Mouse (Mus musculus) heart, embryonic 11.5 days (tissue): ENCODE data around the gene Grin2b. TPM values are rescaled to one million over a fixed set of nuclear protein-coding genes. Genes with fewer than 3 reads are reported as not detected.

ENCODE experiments used
- ATAC-seq: fragments of 200-750 bp; cut with Nextera tagmentation; replicated peaks from 2 replicates; pipeline ENCODE4 v1.8.0; 2017; ENCODE audit warnings: moderate library complexity; ENCODE audit not compliant: insufficient number of reproducible peaks, low FRiP score, low TSS enrichment
- H3K27ac ChIP-seq: fragments of 300-500 bp; sonication (generic); 2 replicates; pipeline ENCODE4 v1.5.1; 2014; ENCODE audit warnings: mild to moderate bottlenecking, low read depth, low read length
- H3K27me3 ChIP-seq: fragments of 300-500 bp; sonication (generic); 2 replicates; pipeline ENCODE4 v1.6.1; 2014; ENCODE audit warnings: mild to moderate bottlenecking, low read length, mixed read lengths; ENCODE audit not compliant: control insufficient read depth, insufficient read depth
- H3K36me3 ChIP-seq: fragments of 300-500 bp; sonication (generic); 2 replicates; pipeline ENCODE4 v1.6.1; 2014; ENCODE audit warnings: mild to moderate bottlenecking, low read length, moderate library complexity, mixed read lengths; ENCODE audit not compliant: control insufficient read depth, insufficient read depth
- H3K4me1 ChIP-seq: fragments of 300-500 bp; sonication (generic); 2 replicates; pipeline ENCODE4 v1.6.1; 2014; ENCODE audit warnings: low read length; ENCODE audit not compliant: control insufficient read depth, insufficient read depth
- H3K4me2 ChIP-seq: fragments of 300-500 bp; sonication (generic); 2 replicates; pipeline ENCODE4 v1.6.1; 2014; ENCODE audit warnings: mild to moderate bottlenecking, moderate library complexity
- H3K4me3 ChIP-seq: fragments of 300-500 bp; sonication (generic); 2 replicates; pipeline ENCODE4 v1.5.1; 2014; ENCODE audit warnings: low read depth, low read length
- H3K9ac ChIP-seq: fragments of 300-500 bp; sonication (generic); 2 replicates; pipeline ENCODE4 v1.6.1; 2014; ENCODE audit warnings: mild to moderate bottlenecking, low read depth, low read length, moderate library complexity
- H3K9me3 ChIP-seq: fragments of 300-500 bp; sonication (generic); replicated peaks from 2 replicates; pipeline ENCODE4 v1.6.1; 2016; ENCODE audit warnings: low read length; ENCODE audit not compliant: control insufficient read depth
- WGBS: fragments of 180-500 bp; shearing (Covaris S2); extraction: QIAGEN DNeasy Blood & Tissue Kit; methylation state at CpG from one replicate; pipeline ENCODE4 v1.1.7; 2014; ENCODE audit not compliant: insufficient replicate concordance; 5-methylcytosine and 5-hydroxymethylcytosine counted together
- polyA plus RNA-seq: library from polyadenylated mRNA; unstranded; fragments of >200 nt; fragmentation: Nextera tagmentation; extraction: Ambion mirVana; gene quantifications from 2 replicates; pipeline ENCODE4 v1.2.1, GENCODE M21; 2014

Gene Grin2b
- polyA plus RNA-seq, 1 experiment from 2014 or later: 0.04 TPM

- Histone ChIP-seq H3K4me3 (no peak overlapping the region), H3K27ac (no peak overlapping the region), H3K4me2 (no peak overlapping the region), H3K36me3 (no peaks in the 10 kb centered on the region), H3K9me3 (no peaks in the 10 kb centered on the region), H3K9ac (no peak overlapping the region), H3K27me3 (peaks cover 43% of the 10 kb centered on the region), H3K4me1 (peaks cover 8% of the 10 kb centered on the region; the same call in 1 of the 2 replicates)
- no peak for ATAC-seq
- 23% methylated on average over 7 of the region's 7 CpGs for WGBS
Observed at GRCm38 (mm10) chr6:136171343-136171742, 2.0 kb downstream of the Grin2b start.

GRCm38 (mm10) chr6:136170381-136170780 lies 2.9 kb downstream of the Grin2b start:
- no peak for ATAC-seq
- H3K4me1 ChIP-seq: peaks cover 8% of the 10 kb centered on the region; the same call in 1 of the 2 replicates
- WGBS: 72% methylated on average over 5 of the region's 5 CpGs
- H3K27me3 ChIP-seq: peaks cover 43% of the 10 kb centered on the region
- H3K9ac ChIP-seq: no peak overlapping the region
- H3K27ac ChIP-seq: no peak overlapping the region
- H3K4me2 ChIP-seq: no peak overlapping the region
- no peak overlapping the region for H3K4me3 ChIP-seq
- H3K9me3 ChIP-seq: no peaks in the 10 kb centered on the region
- no peaks in the 10 kb centered on the region for H3K36me3 ChIP-seq

- H3K9me3 ChIP-seq: no peaks in the 10 kb centered on the region
- no peak overlapping the region for H3K27ac ChIP-seq
- peaks cover 4% of the 10 kb centered on the region; the same call in 1 of the 2 replicates for H3K4me1 ChIP-seq
- 75% methylated on average over 5 of the region's 5 CpGs for WGBS
- no peak overlapping the region for H3K4me3 ChIP-seq
- H3K4me2 ChIP-seq: no peak overlapping the region
- peaks cover 26% of the 10 kb centered on the region for H3K27me3 ChIP-seq
- H3K36me3 ChIP-seq: no peaks in the 10 kb centered on the region
- no peak overlapping the region for H3K9ac ChIP-seq
- ATAC-seq: no peak
Observed at GRCm38 (mm10) chr6:136167361-136167760, 6.0 kb downstream of the Grin2b start.

GRCm38 (mm10) chr6:136165443-136166077 lies 7.8 kb downstream of the Grin2b start:
- no peaks in the 10 kb centered on the region for H3K9me3 ChIP-seq
- 73% methylated on average over 9 of the region's 9 CpGs for WGBS

GRCm38 (mm10) chr6:136162090-136162489 lies 11.2 kb downstream of the Grin2b start:
- no peaks in the 10 kb centered on the region for H3K4me1 ChIP-seq
- no peak overlapping the region for H3K9ac ChIP-seq
- no peaks in the 10 kb centered on the region for H3K9me3 ChIP-seq
- ATAC-seq: no peak
- no peaks in the 10 kb centered on the region for H3K27me3 ChIP-seq
- 78% methylated on average over 11 of the region's 11 CpGs for WGBS
- no peak overlapping the region for H3K4me3 ChIP-seq
- no peaks in the 10 kb centered on the region for H3K36me3 ChIP-seq
- H3K27ac ChIP-seq: no peak overlapping the region
- H3K4me2 ChIP-seq: no peak overlapping the region

More at GRCm38 (mm10) chr6:136165443-136166077, 7.8 kb downstream of the Grin2b start:
- H3K4me1 ChIP-seq: no peaks in the 10 kb centered on the region
- H3K27ac ChIP-seq: no peak overlapping the region
- H3K4me2 ChIP-seq: no peak overlapping the region
- H3K36me3 ChIP-seq: no peaks in the 10 kb centered on the region
- no peak for ATAC-seq
- no peak overlapping the region for H3K4me3 ChIP-seq
- H3K27me3 ChIP-seq: peaks cover 8% of the 10 kb centered on the region
- H3K9ac ChIP-seq: no peak overlapping the region

- no peak overlapping the region for H3K4me2 ChIP-seq
- no peak overlapping the region for H3K4me3 ChIP-seq
- no peaks in the 10 kb centered on the region; the same call in 1 of the 2 replicates for H3K27me3 ChIP-seq
- 65% methylated on average over 9 of the region's 9 CpGs for WGBS
- no peak overlapping the region for H3K27ac ChIP-seq
- ATAC-seq: no peak
- H3K4me1 ChIP-seq: no peaks in the 10 kb centered on the region
- no peaks in the 10 kb centered on the region for H3K36me3 ChIP-seq
- H3K9me3 ChIP-seq: no peaks in the 10 kb centered on the region
- H3K9ac ChIP-seq: no peak overlapping the region
Observed at GRCm38 (mm10) chr6:136153444-136153843, 19.9 kb downstream of the Grin2b start.

- Histone ChIP-seq H3K4me3 (no peak overlapping the region), H3K36me3 (no peaks in the 10 kb centered on the region), H3K4me2 (no peak overlapping the region), H3K27me3 (no peaks in the 10 kb centered on the region; the same call in 1 of the 2 replicates), H3K9me3 (no peaks in the 10 kb centered on the region), H3K27ac (no peak overlapping the region), H3K9ac (no peak overlapping the region), H3K4me1 (no peaks in the 10 kb centered on the region)
- no peak for ATAC-seq
- WGBS: 61% methylated on average over 5 of the region's 6 CpGs
Observed at GRCm38 (mm10) chr6:136150064-136150463, 23.2 kb downstream of the Grin2b start.

GRCm38 (mm10) chr6:136139967-136140366 lies 33.3 kb downstream of the Grin2b start:
- no peaks in the 10 kb centered on the region for H3K9me3 ChIP-seq
- no peaks in the 10 kb centered on the region for H3K36me3 ChIP-seq
- 76% methylated on average over 6 of the region's 6 CpGs for WGBS
- ATAC-seq: no peak
- H3K27ac ChIP-seq: no peak overlapping the region
- no peak overlapping the region for H3K4me2 ChIP-seq
- no peak overlapping the region for H3K4me3 ChIP-seq
- H3K27me3 ChIP-seq: no peaks in the 10 kb centered on the region
- no peaks in the 10 kb centered on the region for H3K4me1 ChIP-seq
- no peak overlapping the region for H3K9ac ChIP-seq

GRCm38 (mm10) chr6:136130456-136130855 lies 42.9 kb downstream of the Grin2b start:
- H3K27me3 ChIP-seq: no peaks in the 10 kb centered on the region
- no peak overlapping the region for H3K4me2 ChIP-seq
- H3K9ac ChIP-seq: no peak overlapping the region
- H3K36me3 ChIP-seq: no peaks in the 10 kb centered on the region
- no peaks in the 10 kb centered on the region for H3K4me1 ChIP-seq
- H3K4me3 ChIP-seq: no peak overlapping the region
- WGBS: 25% methylated on average over 10 of the region's 10 CpGs
- no peaks in the 10 kb centered on the region for H3K9me3 ChIP-seq
- H3K27ac ChIP-seq: no peak overlapping the region
- ATAC-seq: 0 out of 2 replicates have a peak, but pooled peaks have one; percentile 46
